Mouse (Mus musculus) heart, adult 8-10 months (tissue): ENCODE data around the gene Med6. TPM values are rescaled to one million over a fixed set of nuclear protein-coding genes. Genes with fewer than 3 reads are reported as not detected.
"Not testable (repeated sequence)": the region's sequence is repeated elsewhere in the genome, so short reads cannot be mapped to it uniquely, and the experiment has no call there.

Experiments used
- DNase-seq: peaks from one replicate; pipeline ENCODE4 v3.0.0; 2022; ENCODE audit warnings: low spot score
- total RNA-seq, 4 experiments: library from RNA; stranded (reverse); gene quantifications; 2 replicates each; pipeline ENCODE4 v1.2.4; 2022

Med6 gene
- total RNA-seq, 4 experiments from 2014 or later = 11.8 to 17.6 (median 14.8) TPM

- no peak for DNase-seq
These were observed 45.5 kb downstream of the Med6 start for GRCm38 (mm10) chr12:81549286-81549685.

GRCm38 (mm10) chr12:81547163-81547562 lies 47.6 kb downstream of the Med6 start:
- DNase-seq = no peak

- no peak for DNase-seq
These were observed 61.8 kb downstream of the Med6 start for GRCm38 (mm10) chr12:81533029-81533419.

- peak; percentile 84 for DNase-seq
These were observed 62.3 kb downstream of the Med6 start, which contains the start of the genes Gm20498 and Synj2bp for GRCm38 (mm10) chr12:81532316-81533028. Gene Gm20498, minus strand, starts transcription at chr12:81532905. Gene Synj2bp, minus strand, starts transcription at chr12:81532911.

GRCm38 (mm10) chr12:81530587-81530986 lies 64.2 kb downstream of the Med6 start:
- not testable (repeated sequence) for DNase-seq

Other genes starting within 250 kb of the Med6 start
- gene Gm4787, start 215.5 kb downstream of the Med6 start, total RNA-seq = under 1 TPM; 0.50 to 0.89 (median 0.61) TPM
- 1 to 10 TPM in 1 of 4 experiments, under 1 TPM in 3; 0.60 to 1.1 (median 0.68) TPM for gene Adam4, start 173.1 kb downstream of the Med6 start, total RNA-seq
- gene Cox16, start 109.9 kb downstream of the Med6 start, total RNA-seq = 10 to 100 TPM; 59.2 to 68.2 (median 63.6) TPM
- gene Gm20498, start 62.1 kb downstream of the Med6 start, total RNA-seq = 10 to 100 TPM; 40.0 to 48.0 (median 46.3) TPM
- 10 to 100 TPM; 36.2 to 45.1 (median 40.3) TPM for gene Synj2bp, start 62.1 kb downstream of the Med6 start, total RNA-seq
- under 1 TPM in 1 of 4 experiments, not detected in 3; 0.11 TPM for gene Adam21, start 26.5 kb downstream of the Med6 start, total RNA-seq
- 1 to 10 TPM; 1.2 to 2.2 (median 1.8) TPM for gene Ttc9, start 36.2 kb upstream of the Med6 start, total RNA-seq
- gene Map3k9, start 186.2 kb upstream of the Med6 start, total RNA-seq = under 1 TPM; 0.09 to 0.26 (median 0.18) TPM